Mouse (Mus musculus) Patski (cell line): ENCODE measurements around the gene Gm49776. TPM values are rescaled to one million over a fixed set of nuclear protein-coding genes. Genes with fewer than 3 reads are reported as not detected.

Experiments
- ATAC-seq: fragments of 100-300 bp; one replicate; pipeline ENCODE4 v1.8.0; 2021
- CTCF ChIA-PET: fragments of 350-600 bp; sonication (Branson Sonifier 250); formaldehyde crosslinking; loops from one replicate; lab custom pipeline; 2022; ENCODE audit warnings: inconsistent platforms; lab: Charles Lee
- POLR2A ChIA-PET: fragments of 350-600 bp; sonication (Branson Sonifier 250); formaldehyde crosslinking; loops from one replicate; lab custom pipeline; 2022; ENCODE audit warnings: antibody characterized with exemption, inconsistent platforms; lab: Charles Lee
- DNase-seq: peaks from one replicate; pipeline ENCODE4 v3.0.0-alpha.2; 2011; ENCODE audit warnings: low read depth, low spot score
- H3K27me3 ChIP-seq: fragments of 371-371 bp; one replicate; pipeline ENCODE4 v1.5.1; 2021
- CTCF ChIP-seq: fragments of 100-300 bp; IDR thresholded peaks from one replicate; pipeline ENCODE4 v1.5.1; 2021
- in situ Hi-C: fragments of 300-500 bp; cut with MboI; formaldehyde crosslinking; loops from 3 replicates; pipeline ENCODE4 v1.11.1; 2018; ENCODE audit warnings: low pct_unique_long_range_greater_than_20kb, mixed read lengths
- polyA plus RNA-seq: library from polyadenylated mRNA; unstranded; gene quantifications from one replicate; pipeline ENCODE4 v1.2.3, GENCODE M21; 2021

Gene Gm49776
- polyA plus RNA-seq, 1 experiment from 2014 or later = 7.6 TPM

- CTCF ChIA-PET = no interaction called here
- in situ Hi-C loops = no loop called here
- no peak for ATAC-seq
These were observed 37.1 kb downstream of the Gm49776 start for GRCm38 (mm10) chr16:18220856-18221542.

DNA sequence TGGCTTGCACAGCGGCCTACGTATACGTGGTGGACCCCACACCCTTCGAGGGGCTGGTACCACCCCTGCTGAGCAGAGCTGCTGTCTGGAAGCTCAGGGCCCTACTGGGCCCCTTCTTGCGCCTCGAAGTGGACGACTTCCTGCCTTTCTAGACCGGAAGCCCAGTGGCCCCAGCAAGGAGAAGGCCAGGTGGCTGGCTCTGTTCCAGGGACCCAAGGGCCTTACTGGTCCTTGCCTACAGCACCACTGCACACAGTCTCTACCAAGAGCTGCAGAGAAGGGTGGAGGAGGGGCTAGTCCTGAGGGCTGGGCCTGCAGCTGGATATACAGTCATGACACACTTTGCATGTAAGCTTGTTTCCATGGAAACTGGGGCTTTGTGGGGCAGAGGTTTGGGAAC is 38.1 kb downstream of the Gm49776 start:
- ChIA-PET POLR2A (interaction anchor here (0.6 kb wide), 1 partner anchor 15 kb away, joined by 3 read pairs; the partner anchor contains the start of gene Zdhhc8), CTCF (no interaction called here)
- in situ Hi-C loops = no loop called here
- DNase-seq (no peak), ATAC-seq (no peak)
- H3K27me3 ChIP-seq = no peaks in the 10 kb centered on the region
- TF ChIP-seq CTCF = no peak

More at GRCm38 (mm10) chr16:18220856-18221542, 37.1 kb downstream of the Gm49776 start:
- TF ChIP-seq CTCF = no peak
- POLR2A ChIA-PET = no interaction called here
- DNase-seq = no peak
- no peaks in the 10 kb centered on the region for H3K27me3 ChIP-seq

GRCm38 (mm10) chr16:18218580-18218996 is 39.5 kb downstream of the Gm49776 start:
- TF ChIP-seq CTCF = no peak
- ChIA-PET CTCF (no interaction called here), POLR2A (no interaction called here)
- DNase-seq (no peak), ATAC-seq (no peak)
- no peaks in the 10 kb centered on the region for H3K27me3 ChIP-seq
- in situ Hi-C loops = no loop called here

- in situ Hi-C loops = no loop called here
- ATAC-seq (no peak), DNase-seq (no peak)
- POLR2A ChIA-PET = no interaction called here
- CTCF ChIA-PET = no interaction called here
- no peak for TF ChIP-seq CTCF
- no peaks in the 10 kb centered on the region for H3K27me3 ChIP-seq
These were observed 40.5 kb downstream of the Gm49776 start, which contains the start of gene Ccdc188 for GRCm38 (mm10) chr16:18217579-18217978. Gene Ccdc188, plus strand, starts transcription at chr16:18217879.

- ATAC-seq (no peak), DNase-seq (no peak)
- CTCF ChIA-PET = no interaction called here
- in situ Hi-C loops = loop anchor here (5.0 kb wide), 3 partner anchors 38 to 163 kb away; partner anchors contain the start of gene Dgcr6
- no peak for TF ChIP-seq CTCF
- POLR2A ChIA-PET = no interaction called here
- no peaks in the 10 kb centered on the region for H3K27me3 ChIP-seq
These were observed 43.3 kb downstream of the Gm49776 start for GRCm38 (mm10) chr16:18214858-18215257.

DNA sequence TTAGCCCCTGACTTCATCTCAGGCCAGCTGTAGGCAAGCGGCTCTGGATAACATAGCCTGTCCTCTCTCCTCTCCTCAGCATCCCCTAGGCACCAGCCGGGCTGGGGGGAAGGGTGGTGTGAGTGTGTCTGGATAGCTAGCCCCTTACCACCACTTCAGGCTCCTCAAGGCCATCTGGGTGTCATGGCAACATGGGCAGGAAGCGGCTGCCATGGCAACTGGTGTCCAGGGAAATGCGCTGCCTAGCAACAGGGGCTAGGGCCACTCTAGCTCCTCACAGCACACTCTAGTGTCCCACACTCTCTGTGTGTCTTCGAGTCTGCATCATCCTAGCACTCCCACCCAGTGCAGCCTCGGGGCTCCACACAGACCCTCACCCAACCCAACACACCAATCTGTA is 44.4 kb downstream of the Gm49776 start:
- ATAC-seq = no peak
- DNase-seq = no peak
- POLR2A ChIA-PET = no interaction called here
- TF ChIP-seq CTCF = no peak
- in situ Hi-C loops = loop anchor here (5.0 kb wide), 3 partner anchors 36 to 161 kb away; partner anchors contain the start of gene Dgcr6
- CTCF ChIA-PET = interaction anchor here (3.9 kb wide), 1 partner anchor 162 kb away, joined by 16 read pairs; the partner anchor contains the start of gene Dgcr6
- no peaks in the 10 kb centered on the region for H3K27me3 ChIP-seq

DNA sequence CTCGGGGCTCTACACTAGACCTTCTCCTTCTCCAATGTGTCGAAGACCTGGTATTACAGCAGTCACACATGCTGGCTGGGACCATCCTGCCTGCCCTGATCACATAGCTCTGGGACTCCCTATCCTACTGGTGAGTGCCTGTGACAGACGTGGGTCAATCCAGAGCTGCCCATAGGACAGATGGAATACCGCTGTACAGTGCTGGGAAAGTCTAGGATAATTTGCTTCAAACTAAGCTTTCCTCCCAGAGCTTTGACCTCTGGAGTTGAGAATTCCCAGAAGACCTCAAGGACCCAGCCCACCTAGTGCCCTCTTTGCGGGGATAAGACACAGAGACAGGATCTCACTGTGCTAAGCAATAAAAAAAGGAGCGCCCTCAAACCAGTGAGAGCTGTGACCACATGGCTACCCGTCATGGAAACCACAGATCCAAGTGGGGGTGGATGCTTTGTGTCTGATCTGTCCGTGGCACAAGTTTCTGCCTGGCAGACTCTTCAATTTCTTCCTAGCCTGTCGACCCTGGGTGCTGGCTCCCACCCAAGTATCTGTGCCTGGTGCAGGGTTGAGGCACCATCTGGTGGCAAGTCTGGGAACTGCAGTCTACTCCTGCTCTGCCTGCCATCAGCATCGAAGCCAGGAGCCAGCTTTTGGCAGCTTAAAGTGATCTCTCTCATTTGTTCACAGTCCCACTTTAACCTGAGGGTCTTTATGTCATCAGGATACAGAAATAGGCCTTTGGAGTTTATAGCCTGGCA is 46.5 kb downstream of the Gm49776 start:
- ChIA-PET CTCF (interaction anchor here (0.8 to 3.9 kb wide), 24 partner anchors 10 to 164 kb away, joined by 3 to 36 read pairs (median 8); partner anchors contain the start of gene Dgcr6), POLR2A (interaction anchor here (0.6 kb wide), 1 partner anchor 93 kb away, joined by 3 read pairs; no protein-coding TSS in a partner anchor)
- TF ChIP-seq CTCF = no peak
- DNase-seq = peak; percentile 10
- in situ Hi-C loops = loop anchor here (5.0 kb wide), 3 partner anchors 34 to 159 kb away; partner anchors contain the start of gene Dgcr6
- H3K27me3 ChIP-seq = peaks cover 4% of the 10 kb centered on the region
- ATAC-seq = no peak

GRCm38 (mm10) chr16:18210701-18211416 is 47.3 kb downstream of the Gm49776 start:
- no peak for DNase-seq
- ChIA-PET POLR2A (interaction anchor here (0.6 kb wide), 1 partner anchor 92 kb away, joined by 3 read pairs; no protein-coding TSS in a partner anchor), CTCF (interaction anchor here (0.6 to 3.9 kb wide), 28 partner anchors 9 to 163 kb away, joined by 3 to 36 read pairs (median 6); partner anchors contain the start of gene Dgcr6)
- in situ Hi-C loops = loop anchor here (5.0 kb wide), 3 partner anchors 34 to 159 kb away; partner anchors contain the start of gene Dgcr6
- no peak for ATAC-seq
- TF ChIP-seq CTCF = no peak
- H3K27me3 ChIP-seq = peaks cover 11% of the 10 kb centered on the region

- in situ Hi-C loops = no loop called here
- TF ChIP-seq CTCF = no peak
- H3K27me3 ChIP-seq = peaks cover 14% of the 10 kb centered on the region
- CTCF ChIA-PET = interaction anchor here (3.0 kb wide), 1 partner anchor 31 kb away, joined by 7 read pairs; no protein-coding TSS in a partner anchor
- no peak for DNase-seq
- ATAC-seq = no peak
- POLR2A ChIA-PET = no interaction called here
These were observed 54.6 kb downstream of the Gm49776 start for GRCm38 (mm10) chr16:18203430-18204091.
